Mouse (Mus musculus) adrenal gland, adult 2 months (tissue): ENCODE results near the gene Zfp329. TPM values are rescaled to one million over a fixed set of nuclear protein-coding genes. Genes with fewer than 3 reads are reported as not detected.

ENCODE experiments used
- polyA plus RNA-seq: library from polyadenylated mRNA; depleted of rRNA; stranded (reverse); fragments of >200 nt; gene quantifications from 2 replicates; pipeline ENCODE4 v1.2.3, GENCODE M21; 2012; rRNA removed
- total RNA-seq, 2 experiments: library from RNA; stranded (reverse); gene quantifications; 2 replicates each; pipeline ENCODE4 v1.2.3; 2021

Gene Zfp329
- total and polyA plus RNA-seq, 3 experiments, result 0.28 to 9.9 (median 9.6) TPM

Other genes with a start within 250 kb of the Zfp329 start
- gene Vmn2r53, start 210.1 kb downstream of the Zfp329 start, total RNA-seq, result under 1 TPM; under 0.01 to 0.03 TPM
- not detected in 2 replicates for gene Vmn2r53, start 210.1 kb downstream of the Zfp329 start, polyA plus RNA-seq
- not detected for gene Vmn2r54, start 178.5 kb downstream of the Zfp329 start, total RNA-seq
- gene Vmn2r54, start 178.5 kb downstream of the Zfp329 start, polyA plus RNA-seq, result 0.07 TPM in 1 of 2 replicates, not detected in the other
- gene Vmn2r55, start 133.9 kb downstream of the Zfp329 start, total RNA-seq, result not detected
- gene Vmn2r55, start 133.9 kb downstream of the Zfp329 start, polyA plus RNA-seq, result not detected in 2 replicates
- not detected for gene Vmn2r56, start 83.9 kb downstream of the Zfp329 start, total RNA-seq
- gene Vmn2r56, start 83.9 kb downstream of the Zfp329 start, polyA plus RNA-seq, result not detected in 2 replicates
- 1 to 10 TPM; 3.8 TPM for gene Zscan18, start 15.2 kb downstream of the Zfp329 start, total RNA-seq
- gene Zscan18, start 15.2 kb downstream of the Zfp329 start, polyA plus RNA-seq, result 1.4 and 2.3 TPM in 2 replicates
- gene Zfp110, start 15.9 kb upstream of the Zfp329 start, total RNA-seq, result 10 to 100 TPM; 19.6 to 24.4 TPM
- gene Zfp110, start 15.9 kb upstream of the Zfp329 start, polyA plus RNA-seq, result 5.6 and 7.1 TPM in 2 replicates
- 1 to 10 TPM; 2.9 to 3.7 TPM for gene Zfp128, start 62.3 kb upstream of the Zfp329 start, total RNA-seq
- gene Zfp128, start 62.3 kb upstream of the Zfp329 start, polyA plus RNA-seq, result 0.28 and 0.43 TPM in 2 replicates
- gene Zscan22, start 79.0 kb upstream of the Zfp329 start, total RNA-seq, result 10 to 100 TPM; 12.9 to 13.3 TPM
- gene Zscan22, start 79.0 kb upstream of the Zfp329 start, polyA plus RNA-seq, result 7.5 and 7.7 TPM in 2 replicates
- gene Rps5, start 103.4 kb upstream of the Zfp329 start, total RNA-seq, result 100 to 1,000 TPM; 950 to 963 TPM
- gene Rps5, start 103.4 kb upstream of the Zfp329 start, polyA plus RNA-seq, result 882 and 918 TPM in 2 replicates
- gene Rnf225, start 108.6 kb upstream of the Zfp329 start, total RNA-seq, result under 1 TPM; 0.12 to 0.28 TPM
- gene Rnf225, start 108.6 kb upstream of the Zfp329 start, polyA plus RNA-seq, result 0.27 and 0.39 TPM in 2 replicates
- gene Zfp324, start 147.0 kb upstream of the Zfp329 start, total RNA-seq, result 10 to 100 TPM; 10.0 to 11.1 TPM
- gene Zfp324, start 147.0 kb upstream of the Zfp329 start, polyA plus RNA-seq, result 9.4 and 9.7 TPM in 2 replicates
- gene Zfp446, start 159.0 kb upstream of the Zfp329 start, total RNA-seq, result 1 to 10 TPM; 5.2 to 7.0 TPM
- gene Zfp446, start 159.0 kb upstream of the Zfp329 start, polyA plus RNA-seq, result 6.8 and 8.1 TPM in 2 replicates
- gene Slc27a5, start 179.3 kb upstream of the Zfp329 start, total RNA-seq, result 1 to 10 TPM in 1 of 2 experiments, not detected in 1; 1.5 TPM
- gene Slc27a5, start 179.3 kb upstream of the Zfp329 start, polyA plus RNA-seq, result 0.38 TPM in 1 of 2 replicates, not detected in the other
- 100 to 1,000 TPM; 212 to 228 TPM for gene Trim28, start 180.3 kb upstream of the Zfp329 start, total RNA-seq
- gene Trim28, start 180.3 kb upstream of the Zfp329 start, polyA plus RNA-seq, result 173 and 261 TPM in 2 replicates
- gene Zbtb45, start 191.2 kb upstream of the Zfp329 start, total RNA-seq, result 10 to 100 TPM; 10.7 to 15.5 TPM
- 53.7 and 59.9 TPM in 2 replicates for gene Zbtb45, start 191.2 kb upstream of the Zfp329 start, polyA plus RNA-seq
- 100 to 1,000 TPM; 212 to 215 TPM for gene Chmp2a, start 215.9 kb upstream of the Zfp329 start, total RNA-seq
- 37.2 and 41.9 TPM in 2 replicates for gene Chmp2a, start 215.9 kb upstream of the Zfp329 start, polyA plus RNA-seq
- gene Ube2m, start 219.4 kb upstream of the Zfp329 start, total RNA-seq, result 100 to 1,000 TPM; 196 to 219 TPM
- 98.5 and 122 TPM in 2 replicates for gene Ube2m, start 219.4 kb upstream of the Zfp329 start, polyA plus RNA-seq
- gene Mzf1, start 235.9 kb upstream of the Zfp329 start, total RNA-seq, result 1 to 10 TPM; 1.7 to 2.3 TPM
- 8.0 and 9.6 TPM in 2 replicates for gene Mzf1, start 235.9 kb upstream of the Zfp329 start, polyA plus RNA-seq